ENCODE assay signal across 18 mouse cellular contexts in genomic region chr14:59546162-59546880, GRCm38 (mm10). TPM values are rescaled to one million over a fixed set of nuclear protein-coding genes. Genes with fewer than 3 reads are reported as not detected.
DNase-seq lines count a peak whose midpoint lies in the region; ATAC-seq and TF ChIP-seq lines count a peak whose summit lies in the region.
"Had no signal": no experiment of that assay in that cellular context is flagged by ENCODE, and none has a peak within 500 bp of the region (broad histone marks: within the 10 kb centered on the region; RNA-seq: fewer than 3 reads in every experiment).

No protein-coding gene starts in this region.

- no peaks in the 10 kb centered on the region for H3K27me3 ChIP-seq in hindbrain, embryonic 10.5 days (ENCODE audit: insufficient read depth, poor library complexity, severe bottlenecking)
- no peaks in the 10 kb centered on the region for H3K27me3 ChIP-seq in hindbrain, embryonic 16.5 days (replicated peaks; ENCODE audit: control insufficient read depth, insufficient read depth, low read length)
- no peaks in the 10 kb centered on the region for H3K27me3 ChIP-seq in lung, embryonic 15.5 days
- H3K27me3 ChIP-seq in midbrain, embryonic 10.5 days (ENCODE audit: low read depth, poor library complexity, severe bottlenecking): no peaks in the 10 kb centered on the region
- H3K27me3 ChIP-seq in midbrain, embryonic 11.5 days (ENCODE audit: control insufficient read depth, insufficient read depth, low read length): no peaks in the 10 kb centered on the region
- H3K27me3 ChIP-seq: forebrain, embryonic 15.5 days; heart, embryonic 13.5 days; hindbrain, embryonic 13.5 days had no signal

- no peak overlapping the region for H3K4me2 ChIP-seq in hindbrain, embryonic 16.5 days (ENCODE audit: low read length)
- no peak overlapping the region for H3K4me2 ChIP-seq in lung, embryonic 15.5 days
- H3K4me2 ChIP-seq in midbrain, embryonic 11.5 days: no peak overlapping the region
- H3K4me2 ChIP-seq: forebrain, embryonic 15.5 days; heart, embryonic 13.5 days; hindbrain, embryonic 13.5 days had no signal

- no peak overlapping the region for H3K4me3 ChIP-seq in hindbrain, embryonic 10.5 days
- no peak overlapping the region for H3K4me3 ChIP-seq in hindbrain, embryonic 16.5 days (ENCODE audit: low read length)
- no peak overlapping the region for H3K4me3 ChIP-seq in lung, embryonic 15.5 days
- no peak overlapping the region for H3K4me3 ChIP-seq in lung, adult 2 months (replicated peaks; ENCODE audit: extremely low read depth, low read depth, low read length)
- H3K4me3 ChIP-seq in midbrain, embryonic 10.5 days: no peak overlapping the region
- no peak overlapping the region for H3K4me3 ChIP-seq in midbrain, embryonic 11.5 days (ENCODE audit: low read depth, low read length)
- H3K4me3 ChIP-seq: forebrain, embryonic 15.5 days; heart, adult 2 months; heart, embryonic 13.5 days; hindbrain, embryonic 13.5 days had no signal

- WGBS in hindbrain, embryonic 10.5 days: 89% methylated on average over 7 of the region's 7 CpGs
- 78% methylated on average over 7 of the region's 7 CpGs for WGBS in hindbrain, embryonic 16.5 days
- WGBS in lung, embryonic 15.5 days: 76% methylated on average over 7 of the region's 7 CpGs
- WGBS in lung, adult 2 months: 75% methylated on average over 7 of the region's 7 CpGs
- 89% methylated on average over 7 of the region's 7 CpGs for WGBS in midbrain, embryonic 10.5 days
- 83% methylated on average over 7 of the region's 7 CpGs for WGBS in midbrain, embryonic 11.5 days

- no peak for TF ChIP-seq CTCF in lung, adult 2 months (IDR thresholded peaks at IDR 0.05; ENCODE audit: insufficient read depth, low read length)

- H3K36me3 ChIP-seq in hindbrain, embryonic 10.5 days: no peaks in the 10 kb centered on the region
- no peaks in the 10 kb centered on the region for H3K36me3 ChIP-seq in hindbrain, embryonic 16.5 days (ENCODE audit: control insufficient read depth, insufficient read depth, low read length)
- no peaks in the 10 kb centered on the region for H3K36me3 ChIP-seq in lung, embryonic 15.5 days
- H3K36me3 ChIP-seq in midbrain, embryonic 10.5 days: no peaks in the 10 kb centered on the region
- no peaks in the 10 kb centered on the region for H3K36me3 ChIP-seq in midbrain, embryonic 11.5 days (ENCODE audit: control insufficient read depth, insufficient read depth, low read length)
- H3K36me3 ChIP-seq: forebrain, embryonic 15.5 days; heart, embryonic 13.5 days; hindbrain, embryonic 13.5 days had no signal

- no peak overlapping the region for H3K9ac ChIP-seq in hindbrain, embryonic 16.5 days (ENCODE audit: low read depth, low read length)
- H3K9ac ChIP-seq in lung, embryonic 15.5 days: no peak overlapping the region
- H3K9ac ChIP-seq in midbrain, embryonic 11.5 days (ENCODE audit: low read length): no peak overlapping the region
- H3K9ac ChIP-seq: forebrain, embryonic 15.5 days; heart, embryonic 13.5 days; hindbrain, embryonic 13.5 days had no signal

- peaks cover 29% of the 10 kb centered on the region for H3K4me1 ChIP-seq in hindbrain, embryonic 10.5 days (replicated peaks)
- H3K4me1 ChIP-seq in hindbrain, embryonic 16.5 days (ENCODE audit: control insufficient read depth, insufficient read depth, low read depth, low read length): no peaks in the 10 kb centered on the region
- H3K4me1 ChIP-seq in lung, embryonic 15.5 days: peaks cover 18% of the 10 kb centered on the region
- peaks cover 11% of the 10 kb centered on the region for H3K4me1 ChIP-seq in lung, adult 2 months (ENCODE audit: control insufficient read depth, insufficient read depth, low read length)
- peaks cover 16% of the 10 kb centered on the region for H3K4me1 ChIP-seq in midbrain, embryonic 10.5 days
- no peaks in the 10 kb centered on the region for H3K4me1 ChIP-seq in midbrain, embryonic 11.5 days (ENCODE audit: control insufficient read depth, insufficient read depth, low read length)
- H3K4me1 ChIP-seq: forebrain, embryonic 15.5 days had no signal

- no peak for TF ChIP-seq POLR2A in lung, adult 2 months (IDR thresholded peaks at IDR 0.05; ENCODE audit: borderline replicate concordance, extremely low read depth, low read depth, low read length)

- H3K27ac ChIP-seq in hindbrain, embryonic 10.5 days: peak overlapping the region; percentile 3; the same call in 1 of the 2 replicates
- H3K27ac ChIP-seq in hindbrain, embryonic 16.5 days (ENCODE audit: low read depth, low read length): no peak overlapping the region
- H3K27ac ChIP-seq in lung, embryonic 15.5 days: peak overlapping the region; percentile 37
- 0 out of 2 replicates have a peak overlapping the region, but pooled peaks have one; percentile 19 for H3K27ac ChIP-seq in midbrain, embryonic 10.5 days (replicated peaks)
- no peak overlapping the region for H3K27ac ChIP-seq in midbrain, embryonic 11.5 days (ENCODE audit: low read depth, low read length)
- H3K27ac ChIP-seq: forebrain, embryonic 15.5 days; heart, adult 2 months; heart, embryonic 13.5 days; hindbrain, embryonic 13.5 days had no signal

- no peak for DNase-seq in hindbrain, embryonic 10.5 days (ENCODE audit: low spot score)
- no peak for DNase-seq in lung, adult 2 months
- no peak for DNase-seq in midbrain, embryonic 10.5 days (ENCODE audit: low spot score)
- DNase-seq in midbrain, embryonic 11.5 days (ENCODE audit: low spot score, missing footprints): no peak
- peak; percentile 42 for DNase-seq in testis, postnatal 14 days (ENCODE audit: low spot score)
- no peak for DNase-seq in Muller cell, postnatal 12 days (ENCODE audit: inconsistent ontology term)
- DNase-seq: adrenal gland, adult 8-10 months; adrenal gland, postnatal 36 days; cerebellum, adult 2 months; cerebellum, postnatal 10 days; gastrocnemius, postnatal 36 days; heart, adult 2 months; heart, postnatal 4 days had no signal

- no peak for ATAC-seq in hindbrain, embryonic 16.5 days
- ATAC-seq in lung, embryonic 15.5 days (ENCODE audit: borderline replicate concordance, extremely low read depth, low FRiP score, low TSS enrichment): no peak
- ATAC-seq in midbrain, embryonic 11.5 days (ENCODE audit: low FRiP score): no peak
- ATAC-seq: forebrain, embryonic 15.5 days had no signal

- H3K9me3 ChIP-seq in hindbrain, embryonic 10.5 days: no peaks in the 10 kb centered on the region
- no peaks in the 10 kb centered on the region for H3K9me3 ChIP-seq in hindbrain, embryonic 16.5 days (ENCODE audit: control insufficient read depth, low read length)
- no peaks in the 10 kb centered on the region for H3K9me3 ChIP-seq in lung, embryonic 15.5 days
- no peaks in the 10 kb centered on the region for H3K9me3 ChIP-seq in midbrain, embryonic 10.5 days (replicated peaks)
- H3K9me3 ChIP-seq in midbrain, embryonic 11.5 days (ENCODE audit: control insufficient read depth, low read length): no peaks in the 10 kb centered on the region
- H3K9me3 ChIP-seq: forebrain, embryonic 15.5 days; heart, embryonic 13.5 days; hindbrain, embryonic 13.5 days had no signal

RNA-seq across cellular contexts. Expression of gene Cdadc1, which starts 51.4 kb away (rescaled TPM):
- 23.5 and 26.3 TPM in 2 replicates for polyA plus RNA-seq in hindbrain, embryonic 10.5 days (2016; fragmentation: Nextera tagmentation; extraction: Ambion mirVana)
- polyA plus RNA-seq in hindbrain, embryonic 16.5 days (2015; fragmentation: Nextera tagmentation; extraction: Ambion mirVana): 26.3 and 32.3 TPM in 2 replicates
- 30.6 and 36.2 TPM in 2 replicates for polyA plus RNA-seq in lung, embryonic 15.5 days (2015; fragmentation: Nextera tagmentation; extraction: Ambion mirVana)
- polyA plus RNA-seq in lung, adult 2 months (2012; rRNA removed): 6.3 and 9.9 TPM in 2 replicates
- 26.9 and 28.9 TPM in 2 replicates for polyA plus RNA-seq in midbrain, embryonic 10.5 days (2016; fragmentation: Nextera tagmentation; extraction: Ambion mirVana)
- 33.3 and 33.7 TPM in 2 replicates for polyA plus RNA-seq in midbrain, embryonic 11.5 days (2014; fragmentation: Nextera tagmentation; extraction: Ambion mirVana)

Comparison
In these comparisons a context has a peak if more than half of its experiments do, and no peak if none do; other contexts are left out.
1. H3K27ac ChIP-seq: peak in hindbrain, embryonic 10.5 days (single experiment), lung, embryonic 15.5 days (single experiment) and midbrain, embryonic 10.5 days (single experiment); none in hindbrain, embryonic 16.5 days (single experiment) and midbrain, embryonic 11.5 days (single experiment).